Mouse (Mus musculus): Measurements from ENCODE around the gene D430042O09Rik.
A peak's percentile ranks its signal among the peaks of the same experiment; 100 is the strongest.

Gene D430042O09Rik

GRCm38 (mm10) chr7:125883232-125883631, 175.5 kb downstream of the D430042O09Rik start:
- no peak for DNase-seq

GRCm38 (mm10) chr7:125886116-125886680, 178.5 kb downstream of the D430042O09Rik start:
- DNase-seq = no peak

DNA sequence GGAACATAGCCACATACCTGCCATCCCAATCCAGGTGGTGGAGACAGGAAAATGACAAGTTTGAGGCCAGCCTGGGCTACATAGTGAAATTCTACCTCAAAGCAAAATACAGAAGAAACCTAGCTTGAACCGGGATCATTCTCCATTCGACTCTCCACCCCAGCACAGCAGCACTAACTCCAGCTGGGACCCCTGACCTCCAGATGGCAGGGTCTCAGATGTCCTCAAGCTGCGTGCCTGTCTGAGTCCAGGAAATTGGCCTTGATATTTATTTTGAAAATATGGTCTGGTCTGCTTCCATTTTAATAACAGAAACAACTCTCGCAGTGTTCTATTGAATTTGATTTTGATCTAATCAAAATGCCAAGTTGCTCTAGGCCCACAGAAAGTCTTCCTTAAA, 179.4 kb downstream of the D430042O09Rik start:
- peak; percentile 82 for DNase-seq

DNA sequence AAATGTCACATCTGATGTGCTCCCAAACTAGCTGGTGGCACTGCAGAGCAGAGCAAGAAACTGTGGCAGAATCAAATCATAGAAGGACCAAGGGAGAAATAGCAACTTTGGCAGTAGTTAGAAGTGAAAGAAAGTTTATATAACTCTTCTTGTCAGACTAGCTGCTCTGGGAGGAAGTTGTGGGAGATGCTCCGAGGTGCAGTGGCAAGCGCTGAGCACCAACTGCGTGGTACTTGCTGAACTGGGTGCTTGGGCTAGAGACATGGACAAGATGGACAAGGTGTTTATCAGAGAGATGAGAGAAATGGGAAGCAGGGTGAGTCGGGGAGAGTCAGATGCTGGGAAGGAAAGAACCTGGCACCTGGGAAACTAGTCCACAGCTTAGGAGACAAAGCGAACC, 180.1 kb downstream of the D430042O09Rik start:
- no peak for DNase-seq

DNA sequence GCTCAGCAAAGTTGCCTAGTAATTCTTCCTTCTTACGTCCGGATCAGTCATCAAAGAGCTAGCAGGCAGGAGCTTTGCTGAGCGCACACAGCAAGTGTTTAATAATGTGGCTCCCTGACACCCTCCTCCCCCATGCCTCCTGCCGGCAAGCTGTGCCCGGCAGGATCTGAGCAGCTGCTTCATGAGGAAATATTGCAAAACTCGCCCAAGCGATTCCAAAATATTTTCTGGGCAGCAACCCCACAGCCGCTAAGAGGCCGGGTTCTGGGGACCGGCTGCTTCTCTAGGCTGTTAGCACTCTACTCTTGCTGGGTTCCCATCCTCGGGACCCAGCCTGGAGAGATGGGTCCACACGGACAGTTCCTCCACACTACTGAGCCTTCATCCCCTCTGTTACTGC, 180.7 kb downstream of the D430042O09Rik start:
- peak; percentile 27 for DNase-seq

DNA sequence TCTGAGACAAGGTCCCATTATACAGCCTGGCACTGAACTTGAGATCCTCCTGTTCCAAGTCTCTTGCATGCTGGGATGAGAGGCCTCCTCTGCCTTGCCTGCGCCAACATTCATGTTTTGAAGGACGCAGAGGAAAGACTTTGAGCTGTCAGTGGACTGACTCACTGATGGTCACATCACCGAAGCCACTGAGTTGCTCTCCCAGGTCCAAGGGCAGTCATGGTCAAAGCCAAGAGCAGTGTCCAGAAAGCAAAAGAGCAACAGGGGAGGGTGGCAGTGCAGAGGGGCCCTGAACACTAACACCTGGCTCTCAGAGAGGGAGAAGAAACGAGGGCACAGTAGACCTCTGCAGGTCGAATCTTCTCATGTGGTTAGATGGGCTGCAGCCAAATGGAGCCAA, 185.9 kb downstream of the D430042O09Rik start:
- DNase-seq = no peak

DNA sequence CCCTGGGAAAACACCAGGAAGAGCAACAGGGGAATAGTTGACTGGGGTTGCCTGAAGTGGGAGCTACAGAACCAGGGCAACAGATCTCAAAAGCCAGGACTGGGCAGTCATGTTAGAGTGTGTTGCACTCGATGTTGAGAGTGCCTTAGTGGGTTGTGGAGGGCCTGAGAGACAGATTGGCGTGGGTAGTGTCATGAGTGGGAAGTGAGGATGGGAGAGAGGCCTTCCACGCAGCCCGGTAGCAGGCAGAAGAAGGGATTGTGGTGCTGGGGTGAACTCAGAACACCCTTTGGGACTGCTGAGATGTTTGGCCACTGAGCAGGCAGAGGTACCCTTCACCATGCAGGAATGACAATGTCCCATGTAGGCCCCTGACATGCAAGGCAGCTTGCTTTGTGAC, 189.4 kb downstream of the D430042O09Rik start:
- no peak for DNase-seq

DNA sequence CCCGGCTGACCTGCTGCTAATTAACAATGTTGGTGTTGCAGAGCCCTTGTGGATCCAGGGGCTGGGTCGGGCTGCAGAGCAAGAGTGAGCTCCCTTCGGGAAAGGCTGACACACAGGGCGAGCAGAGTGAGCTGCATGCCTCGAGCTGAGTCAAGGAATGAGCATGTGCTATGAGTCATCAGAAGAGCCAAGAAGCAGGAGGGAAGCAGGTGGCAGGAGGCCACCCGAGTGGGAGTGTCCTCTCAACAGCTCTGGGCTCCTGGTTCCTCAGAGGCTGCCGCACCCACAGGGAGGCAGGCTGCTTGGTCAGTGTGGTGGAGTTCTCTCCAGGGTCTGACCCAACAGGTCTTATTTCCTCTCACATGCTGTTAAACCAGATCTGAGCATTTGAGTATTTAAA, 191.3 kb downstream of the D430042O09Rik start:
- DNase-seq = peak; percentile 34

GRCm38 (mm10) chr7:125899916-125900315, 192.2 kb downstream of the D430042O09Rik start:
- DNase-seq = no peak

- no peak for DNase-seq
These were observed 192.9 kb downstream of the D430042O09Rik start for GRCm38 (mm10) chr7:125900386-125901161.

DNA sequence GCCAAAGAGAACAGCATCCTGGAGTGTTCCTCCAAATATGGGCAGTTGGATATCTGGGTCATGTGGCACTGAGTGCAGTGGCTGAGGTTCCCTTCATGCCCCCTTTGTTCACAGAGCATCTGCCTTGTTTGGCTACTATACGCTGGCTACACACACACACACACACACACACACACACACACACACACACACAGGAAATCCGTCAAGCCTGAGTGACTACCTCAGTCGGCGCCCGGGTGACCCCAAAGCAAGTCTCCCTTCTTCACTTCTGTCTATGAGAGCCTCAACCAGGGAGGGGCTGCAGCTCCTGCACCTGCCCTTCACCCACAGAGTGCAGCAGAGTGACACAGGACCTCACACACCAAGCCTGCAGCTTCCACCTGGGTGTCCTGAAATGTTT, 213.1 kb downstream of the D430042O09Rik start:
- DNase-seq = no peak

- no peak for DNase-seq
These were observed 216.4 kb downstream of the D430042O09Rik start for GRCm38 (mm10) chr7:125924044-125924443.

Measured in kidney, postnatal 10 days (tissue).